Mouse (Mus musculus): Measurements from ENCODE around the gene Gm853. TPM values are rescaled to one million over a fixed set of nuclear protein-coding genes. Genes with fewer than 3 reads are reported as not detected.

Gm853 gene
- total RNA-seq, 2 experiments from 2014 or later: not detected

GRCm38 (mm10) chr4:130174335-130175031, 47.7 kb downstream of the Gm853 start:
- DNase-seq (ENCODE audit: low spot score in 2 of 2): peak in 1 of 2 experiments; percentile 38

- no peak for DNase-seq (ENCODE audit: low spot score in 2 of 2)
These were observed 48.3 kb downstream of the Gm853 start for GRCm38 (mm10) chr4:130173911-130174311.

GRCm38 (mm10) chr4:130173060-130173822, 49.0 kb downstream of the Gm853 start:
- DNase-seq (ENCODE audit: low spot score in 2 of 2): no peak

GRCm38 (mm10) chr4:130171951-130172765, 50.0 kb downstream of the Gm853 start:
- DNase-seq (ENCODE audit: low spot score in 2 of 2): peak in 1 of 2 experiments; percentile 49

- DNase-seq (ENCODE audit: low spot score in 2 of 2): no peak
These were observed 51.8 kb downstream of the Gm853 start for GRCm38 (mm10) chr4:130170362-130170761.

- DNase-seq (ENCODE audit: low spot score in 2 of 2): no peak
These were observed 52.7 kb downstream of the Gm853 start for GRCm38 (mm10) chr4:130169411-130169971.

GRCm38 (mm10) chr4:130168280-130169183, 53.7 kb downstream of the Gm853 start:
- DNase-seq (ENCODE audit: low spot score in 2 of 2): peak in 1 of 2 experiments; percentile 71

GRCm38 (mm10) chr4:130167814-130168213, 54.4 kb downstream of the Gm853 start:
- DNase-seq (ENCODE audit: low spot score in 2 of 2): no peak

- DNase-seq (ENCODE audit: low spot score in 2 of 2): no peak
These were observed 54.9 kb downstream of the Gm853 start for GRCm38 (mm10) chr4:130167321-130167720.

- DNase-seq (ENCODE audit: low spot score in 2 of 2): no peak
These were observed 55.6 kb downstream of the Gm853 start for GRCm38 (mm10) chr4:130166592-130166991.

GRCm38 (mm10) chr4:130166061-130166460, 56.1 kb downstream of the Gm853 start:
- DNase-seq (ENCODE audit: low spot score in 2 of 2): no peak

GRCm38 (mm10) chr4:130164121-130164520, 58.1 kb downstream of the Gm853 start:
- DNase-seq (ENCODE audit: low spot score in 2 of 2): no peak

GRCm38 (mm10) chr4:130163391-130163861, 58.8 kb downstream of the Gm853 start:
- DNase-seq (ENCODE audit: low spot score in 2 of 2): peak in 1 of 2 experiments; percentile 44

GRCm38 (mm10) chr4:130161349-130161748, 60.9 kb downstream of the Gm853 start:
- no peak for DNase-seq (ENCODE audit: low spot score in 2 of 2)

Other genes with a start within 250 kb of the Gm853 start
- gene Adgrb2, start 237.5 kb downstream of the Gm853 start, total RNA-seq (2021): 1 to 10 TPM; 3.0 to 5.1 TPM
- gene Col16a1, start 174.6 kb downstream of the Gm853 start, total RNA-seq (2021): 100 to 1,000 TPM; 125 to 153 TPM
- gene Pef1, start 119.8 kb downstream of the Gm853 start, total RNA-seq (2021): 10 to 100 TPM; 35.4 to 37.7 TPM
- gene Hcrtr1, start 83.0 kb downstream of the Gm853 start, total RNA-seq (2021): not detected
- gene Tinagl1, start 47.3 kb downstream of the Gm853 start, total RNA-seq (2021): 10 to 100 TPM; 35.7 to 39.9 TPM
- 10 to 100 TPM; 43.2 to 53.4 TPM for gene Serinc2, start 56.8 kb upstream of the Gm853 start, total RNA-seq (2021)
- gene Fabp3, start 86.2 kb upstream of the Gm853 start, total RNA-seq (2021): 100 to 1,000 TPM; 453 to 501 TPM
- gene Gm10570, start 86.3 kb upstream of the Gm853 start, total RNA-seq (2021): under 1 TPM; 0.60 to 0.81 TPM
- gene Zcchc17, start 137.5 kb upstream of the Gm853 start, total RNA-seq (2021): 10 to 100 TPM; 42.3 to 42.6 TPM
- gene Snrnp40, start 137.7 kb upstream of the Gm853 start, total RNA-seq (2021): 10 to 100 TPM; 38.5 to 41.3 TPM